Mouse (Mus musculus): Measurements from ENCODE around the gene Ppef1.
"Not testable (repeated sequence)": the region's sequence is repeated elsewhere in the genome, so short reads cannot be mapped to it uniquely, and the experiment has no call there.

Gene Ppef1

DNA sequence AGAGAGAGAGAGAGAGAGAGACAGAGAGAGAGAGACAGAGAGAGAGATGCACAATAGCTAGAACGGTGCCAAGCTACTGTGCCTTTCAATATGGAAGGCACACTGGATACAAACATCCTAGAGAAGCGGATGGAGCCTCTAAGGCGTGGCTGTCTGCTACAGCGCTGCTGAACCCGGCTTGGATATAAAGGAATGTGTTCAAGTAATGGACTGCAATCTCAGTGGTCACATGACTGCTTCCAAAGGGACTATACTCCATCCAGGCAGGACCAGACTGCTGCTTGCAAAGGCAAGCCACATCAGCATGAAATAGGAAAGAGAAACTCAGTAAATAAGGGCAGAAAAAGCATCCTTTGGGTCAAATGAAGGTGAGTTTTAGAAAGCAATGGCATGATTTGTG, at the start of gene Ppef1:
Gene Ppef1 (minus strand): TSS at position 116 of the 400 bp plus-strand sequence.
- no peak for DNase-seq (ENCODE audit: low spot score in 2 of 2)

DNA sequence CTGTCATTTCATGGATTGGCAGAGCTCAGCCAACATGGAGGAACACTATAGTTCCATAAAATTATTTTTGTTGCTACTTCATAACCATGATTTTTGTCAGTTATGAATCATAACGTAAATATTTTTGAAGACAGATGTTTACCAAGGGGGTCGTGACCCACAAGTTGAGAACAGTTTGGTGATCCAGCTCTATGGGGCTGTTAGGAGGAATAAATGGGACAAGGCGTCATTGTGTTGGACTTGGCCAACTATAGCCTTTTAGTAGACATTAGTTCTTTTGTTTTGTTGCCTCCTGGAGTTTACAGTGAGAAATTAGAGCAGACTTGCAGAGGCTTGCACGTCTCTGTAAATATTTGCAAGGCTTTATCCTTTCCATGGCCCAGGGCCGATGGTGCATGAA, 46.7 kb upstream of the Ppef1 start:
- DNase-seq (ENCODE audit: low spot score in 2 of 2): no peak

GRCm38 (mm10) chrX:160773033-160773432, 37.5 kb upstream of the Ppef1 start:
- DNase-seq (ENCODE audit: low spot score in 2 of 2): no peak

DNA sequence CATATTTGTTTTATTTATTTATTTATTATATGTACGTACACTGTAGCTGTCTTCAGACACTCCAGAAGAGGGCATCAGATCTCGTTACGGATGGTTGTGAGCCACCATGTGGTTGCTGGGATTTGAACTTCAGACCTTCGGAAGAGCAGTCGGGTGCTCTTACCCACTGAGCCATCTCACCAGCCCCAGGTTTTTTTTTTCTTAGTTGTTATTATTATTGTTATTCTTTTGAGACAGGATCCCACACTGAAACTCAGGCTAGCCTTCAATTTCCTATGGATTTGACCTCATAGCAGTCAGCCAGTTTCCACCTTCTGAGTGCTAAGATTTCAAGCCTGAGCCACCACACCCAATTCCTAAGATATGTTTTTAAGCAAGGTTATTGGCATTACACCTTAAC, 34.1 kb upstream of the Ppef1 start:
- not testable (repeated sequence) for DNase-seq (ENCODE audit: low spot score in 2 of 2)

DNA sequence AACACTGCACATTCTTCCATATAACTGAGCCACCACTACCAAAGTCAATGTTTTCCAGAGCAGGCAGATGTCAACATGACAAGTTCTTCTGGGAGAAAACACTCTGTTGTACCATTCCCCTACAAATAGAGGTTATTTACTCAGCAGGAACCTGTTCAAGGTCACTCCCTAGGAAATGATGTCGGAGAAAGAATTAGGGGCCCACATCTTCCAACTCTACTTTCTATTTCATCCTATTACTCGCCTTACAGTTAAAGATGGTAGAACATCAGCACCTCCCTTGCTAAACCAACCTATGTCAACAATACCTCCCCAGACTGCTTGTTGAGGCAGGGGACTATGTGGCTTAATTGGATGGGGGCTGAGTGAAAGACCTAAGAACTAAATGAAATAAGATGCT, 32.1 kb upstream of the Ppef1 start, which contains the start of gene Rs1:
Gene Rs1 (plus strand): TSS at position 301 of the 400 bp plus-strand sequence.
- DNase-seq (ENCODE audit: low spot score in 2 of 2): no peak

DNA sequence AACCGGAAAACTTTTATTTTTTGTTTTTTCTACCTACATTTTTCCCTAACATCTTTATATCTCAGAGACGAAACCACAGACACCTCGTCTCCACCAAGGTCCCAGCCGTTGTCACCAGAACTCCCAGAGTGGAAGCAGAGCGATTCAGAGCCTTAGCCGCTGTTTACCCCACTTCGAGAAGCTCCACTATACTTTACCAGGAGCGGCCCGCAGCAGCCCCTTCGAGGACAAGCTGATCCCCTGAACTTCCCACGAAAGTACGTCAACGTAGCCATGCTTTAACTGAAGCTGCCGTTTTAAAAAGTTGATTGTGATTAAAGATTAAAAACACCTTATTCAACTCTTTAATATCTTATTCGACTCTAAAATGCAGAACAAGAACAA, 30.7 kb upstream of the Ppef1 start:
- DNase-seq (ENCODE audit: low spot score in 2 of 2): no peak

DNA sequence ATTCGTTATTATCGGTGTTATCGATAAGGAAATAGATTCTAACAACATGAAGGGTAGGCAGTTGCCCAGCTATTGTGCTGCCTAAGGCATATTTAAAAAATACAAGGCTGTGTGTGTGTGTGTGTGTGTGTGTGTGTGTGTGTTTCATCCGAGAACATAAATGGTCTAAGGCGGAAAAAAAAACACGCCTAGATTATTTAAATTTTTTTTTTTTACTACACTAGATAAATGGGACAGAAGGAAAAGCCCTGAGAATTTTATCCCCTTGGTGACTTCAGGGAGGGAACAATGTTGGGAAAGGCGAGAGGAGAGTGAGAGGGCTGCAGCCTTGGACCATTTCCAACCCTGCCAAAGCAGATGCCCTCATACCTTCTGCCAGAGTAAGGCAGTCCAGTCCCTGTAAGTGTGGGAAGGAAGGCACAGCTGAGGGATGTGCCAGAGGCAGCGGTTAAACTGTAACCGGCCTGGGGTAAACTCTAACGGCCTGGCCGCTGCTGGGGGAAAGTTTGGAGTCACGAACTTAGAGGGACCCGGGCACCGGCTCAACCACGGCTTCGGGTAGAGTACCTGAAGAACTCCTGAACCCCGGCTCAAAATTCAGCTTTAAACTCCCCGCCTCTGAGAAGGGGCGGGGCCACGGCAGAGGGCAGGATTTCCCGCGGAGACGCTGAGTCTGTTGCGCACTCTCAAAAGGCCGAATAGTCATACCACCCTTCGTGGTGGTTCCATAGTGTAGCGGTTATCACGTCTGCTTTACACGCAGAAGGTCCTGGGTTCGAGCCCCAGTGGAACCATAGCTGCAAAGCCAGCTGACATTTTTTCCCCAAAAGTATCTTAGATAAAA, 30.0 kb upstream of the Ppef1 start:
- peak; percentile 91 to 93 for DNase-seq (ENCODE audit: low spot score in 2 of 2)

- DNase-seq (ENCODE audit: low spot score in 2 of 2): no peak
Observed at GRCm38 (mm10) chrX:160750808-160751207, 15.2 kb upstream of the Ppef1 start.

- DNase-seq (ENCODE audit: low spot score in 2 of 2): no peak
Observed at GRCm38 (mm10) chrX:160748653-160749052, 13.1 kb upstream of the Ppef1 start.

GRCm38 (mm10) chrX:160745399-160745798, 9.8 kb upstream of the Ppef1 start:
- no peak for DNase-seq (ENCODE audit: low spot score in 2 of 2)

- DNase-seq (ENCODE audit: low spot score in 2 of 2): no peak
Observed at GRCm38 (mm10) chrX:160699171-160699570, 36.4 kb downstream of the Ppef1 start.

GRCm38 (mm10) chrX:160691559-160691958, 44.0 kb downstream of the Ppef1 start:
- DNase-seq (ENCODE audit: low spot score in 2 of 2): no peak

DNA sequence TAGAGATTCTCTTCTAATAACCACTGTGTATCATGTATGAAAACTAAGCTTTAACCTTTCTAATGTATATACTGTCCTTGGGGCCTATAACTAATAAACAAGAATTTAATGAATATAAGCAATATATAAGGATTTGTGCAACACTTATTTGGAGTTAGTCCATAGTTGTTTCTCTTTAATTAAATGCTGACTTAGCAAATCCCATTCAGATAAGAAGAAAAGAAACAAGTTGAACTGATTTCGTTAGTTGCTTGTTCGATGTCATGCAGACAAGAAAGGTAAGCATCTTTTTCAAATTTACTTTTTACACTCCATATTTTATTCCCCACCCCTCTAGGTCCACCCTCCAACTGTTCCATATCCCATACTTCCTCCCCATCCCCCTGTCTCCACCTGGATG, 45.5 kb downstream of the Ppef1 start:
- DNase-seq (ENCODE audit: low spot score in 2 of 2): no peak

DNA sequence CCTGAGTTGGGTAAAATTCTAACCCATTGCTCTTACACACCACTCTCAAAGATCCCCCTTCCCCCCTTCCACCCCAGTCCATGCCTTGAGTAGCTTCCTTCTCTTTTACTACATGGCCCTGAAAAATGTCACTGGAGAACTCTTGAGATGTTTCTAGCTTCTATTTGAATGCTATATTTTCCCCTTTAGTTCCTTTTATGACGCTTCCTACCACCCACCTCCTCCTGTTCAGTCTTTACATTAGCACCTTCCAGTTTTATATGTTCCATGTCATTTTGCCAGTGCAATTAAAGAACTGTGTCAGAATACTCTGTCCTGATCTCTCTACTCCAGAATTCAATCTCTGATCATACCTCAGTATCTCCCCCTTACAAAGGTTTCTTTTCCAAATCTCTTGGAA, 65.6 kb downstream of the Ppef1 start:
- DNase-seq (ENCODE audit: low spot score in 2 of 2): no peak

DNA sequence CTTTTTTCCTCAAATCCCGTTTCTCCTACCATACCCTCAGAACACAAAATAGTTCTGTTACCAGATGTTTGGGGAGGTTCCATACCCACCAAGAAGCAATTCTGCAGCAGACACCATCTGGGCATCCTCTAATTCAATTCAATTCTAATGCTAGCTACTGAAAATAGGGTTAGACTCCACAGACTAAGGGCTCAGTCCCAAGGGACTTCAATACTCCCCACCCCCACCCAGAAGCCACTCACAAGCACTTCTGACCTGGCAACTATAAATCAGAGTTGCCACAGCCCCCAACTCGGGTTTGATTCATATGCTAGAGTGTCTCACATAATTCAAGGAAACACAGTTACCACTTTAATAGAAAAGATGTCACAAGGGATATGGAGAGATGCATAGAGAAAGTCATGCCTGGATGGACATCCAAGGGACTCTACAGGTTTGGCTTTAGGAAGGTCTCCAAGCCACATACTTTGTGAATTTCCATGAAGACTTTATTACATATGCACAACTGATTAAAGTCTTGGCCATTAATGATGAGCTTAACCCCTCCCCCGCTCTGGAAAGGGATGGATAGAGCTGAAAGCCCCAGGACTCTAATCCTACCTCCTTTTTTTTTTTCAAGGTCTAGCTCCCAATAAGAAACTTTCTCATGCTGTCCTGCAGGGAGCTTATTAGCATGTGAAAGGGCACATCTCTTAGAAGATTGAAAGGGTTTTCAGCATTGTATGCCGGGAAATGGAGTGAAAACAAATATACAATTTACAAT, 124.5 kb downstream of the Ppef1 start:
- no peak for DNase-seq (ENCODE audit: low spot score in 2 of 2)

DNA sequence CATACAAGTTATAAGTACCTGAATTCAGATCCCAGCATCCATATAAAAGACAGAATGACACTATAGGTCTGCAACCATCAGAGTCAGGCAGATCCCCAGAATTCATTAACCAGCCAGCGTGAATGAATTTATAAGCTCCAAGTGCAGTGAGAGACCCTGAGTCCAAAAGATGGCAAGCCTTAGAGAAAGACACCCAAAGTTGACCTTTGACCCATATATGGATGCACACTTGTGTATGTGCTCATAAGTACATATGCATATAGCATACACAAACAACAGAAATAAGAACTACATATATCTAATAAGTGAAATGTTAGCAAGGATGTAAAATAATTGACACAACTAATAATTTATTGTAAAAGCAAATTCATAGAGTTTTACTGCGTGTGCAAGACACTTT, 125.1 kb downstream of the Ppef1 start:
- DNase-seq (ENCODE audit: low spot score in 2 of 2): no peak

- no peak for DNase-seq (ENCODE audit: low spot score in 2 of 2)
Observed at GRCm38 (mm10) chrX:160609849-160610248, 125.7 kb downstream of the Ppef1 start.

DNA sequence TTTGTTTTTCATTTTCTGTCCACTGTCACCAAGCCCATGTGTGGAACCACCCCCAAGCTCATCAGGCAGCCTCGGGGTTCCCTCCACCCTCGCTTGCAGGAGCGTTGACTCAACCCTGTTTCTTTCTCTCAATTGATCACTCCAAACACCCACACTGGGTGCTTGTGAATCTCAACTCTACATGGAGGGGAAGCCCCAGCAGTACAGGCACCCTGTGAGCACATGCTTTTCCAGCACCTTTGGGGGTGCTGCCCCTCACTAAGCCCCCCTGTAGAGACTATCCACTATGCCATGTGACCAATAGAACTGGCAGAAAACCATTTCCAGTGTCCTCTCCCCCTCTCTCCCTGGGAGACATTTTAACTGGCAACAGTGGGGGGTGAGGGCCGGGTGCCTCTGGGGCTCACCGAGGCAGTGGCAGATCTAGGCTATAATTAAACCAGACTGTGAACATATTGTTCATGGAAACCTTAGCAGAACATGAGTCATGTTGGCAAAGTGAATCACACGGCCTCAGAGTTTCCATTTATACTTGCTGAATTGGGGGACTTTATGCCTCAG, 131.5 kb downstream of the Ppef1 start:
- no peak for DNase-seq (ENCODE audit: low spot score in 2 of 2)

GRCm38 (mm10) chrX:160603316-160603715, 132.2 kb downstream of the Ppef1 start:
- no peak for DNase-seq (ENCODE audit: low spot score in 2 of 2)

GRCm38 (mm10) chrX:160602770-160603169, 132.8 kb downstream of the Ppef1 start:
- DNase-seq (ENCODE audit: low spot score in 2 of 2): no peak

GRCm38 (mm10) chrX:160601053-160601452, 134.5 kb downstream of the Ppef1 start:
- DNase-seq (ENCODE audit: low spot score in 2 of 2): no peak

- no peak for DNase-seq (ENCODE audit: low spot score in 2 of 2)
Observed at GRCm38 (mm10) chrX:160598562-160599458, 136.8 kb downstream of the Ppef1 start.

Data from urinary bladder, postnatal 36 days (tissue).